Mouse (Mus musculus) midbrain, embryonic 12.5 days (tissue): Measurements from ENCODE around the gene Calhm1. TPM values are rescaled to one million over a fixed set of nuclear protein-coding genes. Genes with fewer than 3 reads are reported as not detected.

Experiments used
- ATAC-seq: fragments of 200-750 bp; cut with Nextera tagmentation; 2 replicates; pipeline ENCODE4 v1.8.0; 2017; ENCODE audit warnings: low read depth, moderate TSS enrichment, moderate library complexity; ENCODE audit not compliant: low FRiP score
- H3K27ac ChIP-seq: fragments of 300-500 bp; sonication (generic); replicated peaks from 2 replicates; pipeline ENCODE4 v1.5.1; 2016; ENCODE audit warnings: mild to moderate bottlenecking
- H3K27me3 ChIP-seq: fragments of 300-500 bp; sonication (generic); 2 replicates; pipeline ENCODE4 v1.6.1; 2016; ENCODE audit warnings: mild to moderate bottlenecking
- H3K36me3 ChIP-seq: fragments of 300-500 bp; sonication (generic); 2 replicates; pipeline ENCODE4 v1.6.1; 2016
- H3K4me1 ChIP-seq: fragments of 300-500 bp; sonication (generic); 2 replicates; pipeline ENCODE4 v1.6.1; 2016
- H3K4me2 ChIP-seq: fragments of 300-500 bp; sonication (generic); replicated peaks from 2 replicates; pipeline ENCODE4 v1.6.1; 2016; ENCODE audit warnings: mild to moderate bottlenecking, moderate library complexity
- H3K4me3 ChIP-seq: fragments of 300-500 bp; sonication (generic); 2 replicates; pipeline ENCODE4 v1.5.1; 2016; ENCODE audit warnings: mild to moderate bottlenecking
- H3K9ac ChIP-seq: fragments of 300-500 bp; sonication (generic); replicated peaks from 2 replicates; pipeline ENCODE4 v1.6.1; 2016; ENCODE audit warnings: mild to moderate bottlenecking, moderate library complexity
- H3K9me3 ChIP-seq: fragments of 300-500 bp; sonication (generic); 2 replicates; pipeline ENCODE4 v1.6.1; 2016; ENCODE audit warnings: mild to moderate bottlenecking
- WGBS: fragments of 180-500 bp; shearing (Covaris S2); methylation state at CpG from one replicate; pipeline ENCODE4 v1.1.7; 2016; 5-methylcytosine and 5-hydroxymethylcytosine counted together
- polyA plus RNA-seq: library from polyadenylated mRNA; unstranded; fragments of >200 nt; fragmentation: Nextera tagmentation; extraction: Ambion mirVana; gene quantifications from 2 replicates; pipeline ENCODE4 v1.2.1, GENCODE M21; 2016

Gene Calhm1
- polyA plus RNA-seq, 1 experiment from 2014 or later: not detected

GRCm38 (mm10) chr19:47175472-47175871 lies 31.4 kb upstream of the Calhm1 start:
- ATAC-seq: no peak
- H3K27ac ChIP-seq: no peak overlapping the region
- 73% methylated on average over 2 of the region's 2 CpGs for WGBS
- H3K4me2 ChIP-seq: no peak overlapping the region
- H3K9ac ChIP-seq: no peak overlapping the region
- H3K4me1 ChIP-seq: peaks cover 15% of the 10 kb centered on the region
- H3K9me3 ChIP-seq: no peaks in the 10 kb centered on the region
- H3K36me3 ChIP-seq: no peaks in the 10 kb centered on the region
- peaks cover 44% of the 10 kb centered on the region for H3K27me3 ChIP-seq
- H3K4me3 ChIP-seq: no peak overlapping the region

- H3K9ac ChIP-seq: no peak overlapping the region
- H3K27ac ChIP-seq: no peak overlapping the region
- WGBS: 62% methylated on average over 3 of the region's 3 CpGs
- H3K4me2 ChIP-seq: no peak overlapping the region
- H3K9me3 ChIP-seq: no peaks in the 10 kb centered on the region
- H3K27me3 ChIP-seq: peaks cover 35% of the 10 kb centered on the region
- no peak for ATAC-seq
- peaks cover 9% of the 10 kb centered on the region for H3K4me1 ChIP-seq
- no peaks in the 10 kb centered on the region for H3K36me3 ChIP-seq
- H3K4me3 ChIP-seq: no peak overlapping the region
Observed at GRCm38 (mm10) chr19:47174515-47174914, 30.5 kb upstream of the Calhm1 start.

GRCm38 (mm10) chr19:47168793-47169412 lies 24.8 kb upstream of the Calhm1 start:
- 21% methylated on average over 11 of the region's 11 CpGs for WGBS
- Histone ChIP-seq H3K36me3 (no peaks in the 10 kb centered on the region), H3K4me2 (peak overlapping the region; percentile 30), H3K27ac (no peak overlapping the region), H3K4me1 (peaks cover 11% of the 10 kb centered on the region; the same call in 1 of the 2 replicates), H3K9ac (no peak overlapping the region), H3K27me3 (no peaks in the 10 kb centered on the region), H3K9me3 (no peaks in the 10 kb centered on the region), H3K4me3 (no peak overlapping the region)
- no peak for ATAC-seq

DNA sequence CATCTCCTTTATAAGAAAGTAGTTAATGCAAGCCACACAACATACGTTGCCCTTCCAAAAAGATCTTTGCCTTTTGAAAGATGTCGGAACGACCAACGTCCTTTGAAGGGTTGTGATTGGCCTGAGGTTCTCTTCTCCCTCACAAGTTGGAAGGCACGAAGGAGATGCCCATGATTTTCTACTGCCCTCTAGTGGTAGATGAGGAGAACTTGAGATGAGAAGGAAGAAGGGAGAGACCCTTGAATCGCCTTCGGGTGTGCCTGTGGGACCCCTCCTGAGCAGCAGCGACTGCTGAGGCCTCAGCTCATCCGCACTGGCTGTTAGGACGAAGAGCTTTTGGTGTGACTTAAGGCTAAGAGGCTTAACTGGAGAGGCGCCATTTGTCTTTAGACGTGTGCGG lies 24.2 kb upstream of the Calhm1 start:
- Histone ChIP-seq H3K4me1 (peaks cover 11% of the 10 kb centered on the region; the same call in 1 of the 2 replicates), H3K27me3 (no peaks in the 10 kb centered on the region), H3K36me3 (no peaks in the 10 kb centered on the region), H3K4me3 (no peak overlapping the region), H3K4me2 (peak overlapping the region; percentile 30), H3K9me3 (no peaks in the 10 kb centered on the region), H3K27ac (no peak overlapping the region), H3K9ac (no peak overlapping the region)
- 5% methylated on average over 13 of the region's 13 CpGs for WGBS
- ATAC-seq: 0 out of 2 replicates have a peak, but pooled peaks have one; percentile 34

GRCm38 (mm10) chr19:47167617-47168214 lies 23.7 kb upstream of the Calhm1 start:
- ATAC-seq: no peak
- no peak overlapping the region for H3K4me2 ChIP-seq
- WGBS: 42% methylated on average over 7 of the region's 7 CpGs

GRCm38 (mm10) chr19:47166758-47167157 lies 22.7 kb upstream of the Calhm1 start:
- Histone ChIP-seq H3K4me3 (no peak overlapping the region), H3K4me1 (peaks cover 11% of the 10 kb centered on the region; the same call in 1 of the 2 replicates), H3K9me3 (no peaks in the 10 kb centered on the region), H3K27me3 (no peaks in the 10 kb centered on the region), H3K27ac (no peak overlapping the region), H3K9ac (no peak overlapping the region), H3K4me2 (no peak overlapping the region), H3K36me3 (no peaks in the 10 kb centered on the region)
- 4% methylated on average over 3 of the region's 3 CpGs for WGBS
- no peak for ATAC-seq

More at GRCm38 (mm10) chr19:47167617-47168214, 23.7 kb upstream of the Calhm1 start:
- no peaks in the 10 kb centered on the region for H3K27me3 ChIP-seq
- no peak overlapping the region for H3K27ac ChIP-seq
- H3K36me3 ChIP-seq: no peaks in the 10 kb centered on the region
- no peak overlapping the region for H3K4me3 ChIP-seq
- peaks cover 11% of the 10 kb centered on the region; the same call in 1 of the 2 replicates for H3K4me1 ChIP-seq
- no peaks in the 10 kb centered on the region for H3K9me3 ChIP-seq
- H3K9ac ChIP-seq: no peak overlapping the region

GRCm38 (mm10) chr19:47163176-47163744 lies 19.2 kb upstream of the Calhm1 start:
- Histone ChIP-seq H3K36me3 (no peaks in the 10 kb centered on the region), H3K4me1 (peaks cover 3% of the 10 kb centered on the region; the same call in 1 of the 2 replicates), H3K4me2 (no peak overlapping the region), H3K9me3 (0 out of 2 replicates have a peak, but pooled peaks cover 3% of the 10 kb centered on the region), H3K27me3 (no peaks in the 10 kb centered on the region), H3K4me3 (no peak overlapping the region), H3K9ac (no peak overlapping the region), H3K27ac (no peak overlapping the region)
- ATAC-seq: no peak
- WGBS: 94% methylated on average over 6 of the region's 6 CpGs

DNA sequence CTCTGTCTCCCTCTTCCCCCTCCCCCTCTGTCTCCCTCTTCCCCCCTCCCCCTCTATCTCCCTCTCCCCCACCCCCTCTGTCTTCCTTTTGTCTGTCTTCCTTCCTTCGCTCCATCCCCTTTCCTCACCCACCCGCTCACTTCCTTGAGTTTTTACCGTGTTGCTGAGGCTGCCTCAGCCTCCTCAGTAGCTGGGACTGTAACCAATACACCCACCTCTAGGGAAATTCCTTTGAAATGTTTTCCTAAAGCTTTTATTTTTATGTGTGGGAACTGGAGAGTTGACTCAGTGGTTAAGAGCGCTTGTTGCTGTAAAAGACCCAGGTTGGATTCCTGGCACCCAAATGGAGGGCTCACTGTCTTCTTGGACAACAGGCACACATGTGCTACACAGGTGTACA lies 17.6 kb upstream of the Calhm1 start:
- no peaks in the 10 kb centered on the region for H3K36me3 ChIP-seq
- 78% methylated on average over 4 of the region's 4 CpGs for WGBS

GRCm38 (mm10) chr19:47157664-47158063 lies 13.6 kb upstream of the Calhm1 start, which contains the start of gene Calhm3:
TSS of gene Calhm3 (minus strand) at chr19:47157764.
- no peak for ATAC-seq
- WGBS: 86% methylated on average over 11 of the region's 11 CpGs
- no peak within 1 kb of the TSS for H3K9ac ChIP-seq

More for the DNA sequence above, 17.6 kb upstream of the Calhm1 start:
- Histone ChIP-seq H3K4me2 (no peak overlapping the region), H3K9ac (no peak overlapping the region), H3K27me3 (no peaks in the 10 kb centered on the region), H3K4me3 (no peak overlapping the region), H3K4me1 (peaks cover under 1% of the 10 kb centered on the region; the same call in 1 of the 2 replicates), H3K9me3 (0 out of 2 replicates have a peak, but pooled peaks cover 3% of the 10 kb centered on the region), H3K27ac (no peak overlapping the region)
- no peak for ATAC-seq

GRCm38 (mm10) chr19:47153767-47154166 lies 9.7 kb upstream of the Calhm1 start:
- ATAC-seq: no peak
- Histone ChIP-seq H3K9me3 (0 out of 2 replicates have a peak, but pooled peaks cover 3% of the 10 kb centered on the region), H3K4me1 (no peaks in the 10 kb centered on the region), H3K36me3 (no peaks in the 10 kb centered on the region), H3K4me2 (no peak overlapping the region), H3K27me3 (peaks cover 19% of the 10 kb centered on the region), H3K27ac (no peak overlapping the region), H3K4me3 (no peak overlapping the region), H3K9ac (no peak overlapping the region)
- WGBS: 94% methylated on average over 7 of the region's 7 CpGs

More at GRCm38 (mm10) chr19:47157664-47158063, 13.6 kb upstream of the Calhm1 start, which contains the start of gene Calhm3:
- Histone ChIP-seq H3K4me3 (no peak within 1 kb of the TSS), H3K9me3 (0 out of 2 replicates have a peak, but pooled peaks cover 3% of the 10 kb centered on the region), H3K4me2 (no peak within 1 kb of the TSS), H3K27me3 (no peaks in the 10 kb centered on the region; the same call in 1 of the 2 replicates), H3K4me1 (no peaks in the 10 kb centered on the region), H3K27ac (no peak within 1 kb of the TSS), H3K36me3 (no peaks in the 10 kb centered on the region)

- Histone ChIP-seq H3K27ac (no peak overlapping the region), H3K9ac (peak overlapping the region; percentile 7; the same call in 1 of the 2 replicates), H3K4me2 (peak overlapping the region; percentile 52), H3K4me3 (peak overlapping the region; percentile 35), H3K4me1 (no peaks in the 10 kb centered on the region), H3K27me3 (peaks cover 19% of the 10 kb centered on the region), H3K36me3 (no peaks in the 10 kb centered on the region), H3K9me3 (no peaks in the 10 kb centered on the region)
- 66% methylated on average over 12 of the region's 12 CpGs for WGBS
- no peak for ATAC-seq
Observed at GRCm38 (mm10) chr19:47152062-47152369, 8.0 kb upstream of the Calhm1 start.
